Mouse (Mus musculus) heart, postnatal 0 days (tissue): ENCODE data around the gene Phyh.

Experiments
- CTCF ChIP-seq: IDR thresholded peaks from 2 replicates; pipeline ENCODE4 v1.5.1; 2016; ENCODE audit warnings: antibody characterized with exemption, control low read depth, low read depth
- EP300 ChIP-seq: IDR thresholded peaks from 2 replicates; pipeline ENCODE4 v1.6.1; 2016; ENCODE audit warnings: antibody characterized with exemption, low read depth

GRCm38 (mm10) chr2:4937931-4938330, 19.1 kb downstream of the Phyh start:
- TF ChIP-seq CTCF (no peak), EP300 (no peak)
